Mouse (Mus musculus): Measurements from ENCODE around the gene Agmat. TPM values are rescaled to one million over a fixed set of nuclear protein-coding genes. Genes with fewer than 3 reads are reported as not detected.

Gene Agmat
- polyA plus RNA-seq, 2 experiments = 0.21 TPM; not detected in 1

- no peak for ATAC-seq (ENCODE audit: low FRiP score, low read depth)
- Histone ChIP-seq H3K27ac (replicated peaks; ENCODE audit: low read depth, low read length) (peak overlapping the region; percentile 86), H3K9me3 (ENCODE audit: control insufficient read depth, low read length) (no peaks in the 10 kb centered on the region), H3K4me2 (replicated peaks; ENCODE audit: low read depth, low read length, severe bottlenecking) (peak overlapping the region; percentile 60), H3K4me3 (replicated peaks; ENCODE audit: low read length) (peak overlapping the region; percentile 71), H3K9ac (ENCODE audit: low read depth, low read length, severe bottlenecking) (peak overlapping the region; percentile 67), H3K4me1 (ENCODE audit: control insufficient read depth, insufficient read depth, low read length) (peaks cover 12% of the 10 kb centered on the region; the same call in 1 of the 2 replicates), H3K36me3 (ENCODE audit: control insufficient read depth, insufficient read depth, low read length) (peaks cover 7% of the 10 kb centered on the region; the same call in 1 of the 2 replicates), H3K27me3 (ENCODE audit: control insufficient read depth, insufficient read depth, low read length) (no peaks in the 10 kb centered on the region)
- WGBS = 12% methylated on average over 5 of the region's 5 CpGs
- no peak for TF ChIP-seq POLR2A (IDR thresholded peaks at IDR 0.05; ENCODE audit: borderline replicate concordance, extremely low read depth, insufficient read depth, insufficient read length)
- peak; percentile 19 for DNase-seq (ENCODE audit: low spot score)
Observed at GRCm38 (mm10) chr4:141794152-141794535, 47.7 kb downstream of the Agmat start.

- no peaks in the 10 kb centered on the region for H3K9me3 ChIP-seq (ENCODE audit: control insufficient read depth, low read length)
- no peak for TF ChIP-seq POLR2A (IDR thresholded peaks at IDR 0.05; ENCODE audit: borderline replicate concordance, extremely low read depth, insufficient read depth, insufficient read length)
- peaks cover 5% of the 10 kb centered on the region; the same call in 1 of the 2 replicates for H3K4me1 ChIP-seq (ENCODE audit: control insufficient read depth, insufficient read depth, low read length)
- 87% methylated on average over 7 of the region's 7 CpGs for WGBS
- H3K27me3 ChIP-seq (ENCODE audit: control insufficient read depth, insufficient read depth, low read length) = no peaks in the 10 kb centered on the region
- no peak overlapping the region for H3K4me2 ChIP-seq (replicated peaks; ENCODE audit: low read depth, low read length, severe bottlenecking)
- H3K9ac ChIP-seq (ENCODE audit: low read depth, low read length, severe bottlenecking) = no peak overlapping the region
- DNase-seq (ENCODE audit: low spot score) (no peak), ATAC-seq (ENCODE audit: low FRiP score, low read depth) (no peak)
- no peak overlapping the region for H3K4me3 ChIP-seq (replicated peaks; ENCODE audit: low read length)
- H3K36me3 ChIP-seq (ENCODE audit: control insufficient read depth, insufficient read depth, low read length) = peaks cover 7% of the 10 kb centered on the region; the same call in 1 of the 2 replicates
- H3K27ac ChIP-seq (replicated peaks; ENCODE audit: low read depth, low read length) = no peak overlapping the region
Observed at GRCm38 (mm10) chr4:141796356-141796755, 49.9 kb downstream of the Agmat start.

GRCm38 (mm10) chr4:141796954-141797353 is 50.5 kb downstream of the Agmat start:
- ATAC-seq (ENCODE audit: low FRiP score, low read depth) = no peak
- H3K36me3 ChIP-seq (ENCODE audit: control insufficient read depth, insufficient read depth, low read length) = peaks cover 7% of the 10 kb centered on the region; the same call in 1 of the 2 replicates
- H3K27ac ChIP-seq (replicated peaks; ENCODE audit: low read depth, low read length) = no peak overlapping the region
- TF ChIP-seq POLR2A (IDR thresholded peaks at IDR 0.05; ENCODE audit: borderline replicate concordance, extremely low read depth, insufficient read depth, insufficient read length) = no peak
- peaks cover 5% of the 10 kb centered on the region; the same call in 1 of the 2 replicates for H3K4me1 ChIP-seq (ENCODE audit: control insufficient read depth, insufficient read depth, low read length)
- 86% methylated on average over 4 of the region's 4 CpGs for WGBS
- H3K9ac ChIP-seq (ENCODE audit: low read depth, low read length, severe bottlenecking) = no peak overlapping the region
- H3K9me3 ChIP-seq (ENCODE audit: control insufficient read depth, low read length) = no peaks in the 10 kb centered on the region
- no peak overlapping the region for H3K4me3 ChIP-seq (replicated peaks; ENCODE audit: low read length)
- H3K4me2 ChIP-seq (replicated peaks; ENCODE audit: low read depth, low read length, severe bottlenecking) = no peak overlapping the region
- DNase-seq (ENCODE audit: low spot score) = no peak
- no peaks in the 10 kb centered on the region for H3K27me3 ChIP-seq (ENCODE audit: control insufficient read depth, insufficient read depth, low read length)

- Histone ChIP-seq H3K4me1 (ENCODE audit: control insufficient read depth, insufficient read depth, low read length) (peaks cover 5% of the 10 kb centered on the region; the same call in 1 of the 2 replicates), H3K9ac (ENCODE audit: low read depth, low read length, severe bottlenecking) (no peak overlapping the region), H3K27me3 (ENCODE audit: control insufficient read depth, insufficient read depth, low read length) (no peaks in the 10 kb centered on the region), H3K4me3 (replicated peaks; ENCODE audit: low read length) (no peak overlapping the region), H3K4me2 (replicated peaks; ENCODE audit: low read depth, low read length, severe bottlenecking) (no peak overlapping the region), H3K27ac (replicated peaks; ENCODE audit: low read depth, low read length) (no peak overlapping the region), H3K36me3 (ENCODE audit: control insufficient read depth, insufficient read depth, low read length) (peaks cover 7% of the 10 kb centered on the region; the same call in 1 of the 2 replicates), H3K9me3 (ENCODE audit: control insufficient read depth, low read length) (no peaks in the 10 kb centered on the region)
- WGBS = 85% methylated on average over 5 of the region's 5 CpGs
- TF ChIP-seq POLR2A (IDR thresholded peaks at IDR 0.05; ENCODE audit: borderline replicate concordance, extremely low read depth, insufficient read depth, insufficient read length) = no peak
- ATAC-seq (ENCODE audit: low FRiP score, low read depth) = no peak
- no peak for DNase-seq (ENCODE audit: low spot score)
Observed at GRCm38 (mm10) chr4:141797545-141797944, 51.1 kb downstream of the Agmat start.

- peaks cover 50% of the 10 kb centered on the region for H3K36me3 ChIP-seq (ENCODE audit: control insufficient read depth, insufficient read depth, low read length)
- no peak for TF ChIP-seq POLR2A (IDR thresholded peaks at IDR 0.05; ENCODE audit: borderline replicate concordance, extremely low read depth, insufficient read depth, insufficient read length)
- whole genome bisulfite sequencing = 84% methylated on average over 4 of the region's 4 CpGs
- H3K27ac ChIP-seq (replicated peaks; ENCODE audit: low read depth, low read length) = no peak overlapping the region
- no peak overlapping the region for H3K4me2 ChIP-seq (replicated peaks; ENCODE audit: low read depth, low read length, severe bottlenecking)
- ATAC-seq (ENCODE audit: low FRiP score, low read depth) = no peak
- H3K9ac ChIP-seq (ENCODE audit: low read depth, low read length, severe bottlenecking) = no peak overlapping the region
- DNase-seq (ENCODE audit: low spot score) = no peak
- H3K4me3 ChIP-seq (replicated peaks; ENCODE audit: low read length) = no peak overlapping the region
- no peaks in the 10 kb centered on the region for H3K27me3 ChIP-seq (ENCODE audit: control insufficient read depth, insufficient read depth, low read length)
- H3K4me1 ChIP-seq (ENCODE audit: control insufficient read depth, insufficient read depth, low read length) = no peaks in the 10 kb centered on the region
- H3K9me3 ChIP-seq (ENCODE audit: control insufficient read depth, low read length) = no peaks in the 10 kb centered on the region
Observed at GRCm38 (mm10) chr4:141804105-141804504, 57.6 kb downstream of the Agmat start.

Measured in limb, embryonic 14.5 days (tissue).